Comparison of ENCODE assay signal across 14 mouse cellular contexts in genomic region chr6:51025411-51025810, GRCm38 (mm10).
"Had no signal": no experiment of that assay in that cellular context is flagged by ENCODE, and none has a peak within 500 bp of the region (broad histone marks: within the 10 kb centered on the region; RNA-seq: fewer than 3 reads in every experiment).

No protein-coding gene starts in this region.

- H3K4me3 ChIP-seq: limb, embryonic 13.5 days; myocyte; neural tube, embryonic 15.5 days; stomach, embryonic 15.5 days had no signal

- ATAC-seq: intestine, postnatal 0 days had no signal

- H3K9me3 ChIP-seq: limb, embryonic 13.5 days; neural tube, embryonic 15.5 days; stomach, embryonic 15.5 days had no signal

- H3K27ac ChIP-seq: kidney, postnatal 0 days; limb, embryonic 13.5 days; liver, embryonic 14.5 days; neural tube, embryonic 15.5 days; stomach, embryonic 15.5 days had no signal

- H3K4me1 ChIP-seq: stomach, embryonic 15.5 days had no signal

- DNase-seq: left cerebral cortex, postnatal 4 days; lung, adult 18-20 months; midbrain, embryonic 14.5 days; retina, postnatal 1 day; right cerebral cortex, postnatal 4 days; thymus, adult 2 months; thymus, postnatal 25 days had no signal

- H3K36me3 ChIP-seq: limb, embryonic 13.5 days; neural tube, embryonic 15.5 days; stomach, embryonic 15.5 days had no signal

- H3K9ac ChIP-seq: limb, embryonic 13.5 days; liver, embryonic 14.5 days; neural tube, embryonic 15.5 days; stomach, embryonic 15.5 days had no signal

- H3K4me2 ChIP-seq: limb, embryonic 13.5 days; neural tube, embryonic 15.5 days; stomach, embryonic 15.5 days had no signal

- H3K27me3 ChIP-seq: neural tube, embryonic 15.5 days; stomach, embryonic 15.5 days had no signal
